Mouse (Mus musculus) frontal cortex, postnatal 36 days (tissue): Measurements from ENCODE around the gene Plekhh2.
A peak's percentile ranks its signal among the peaks of the same experiment; 100 is the strongest.

Source experiments
- DNase-seq, 2 experiments: peaks; one replicate each; pipeline ENCODE4 v3.0.0; 2022; ENCODE audit warnings: low spot score in 2 of 2

Plekhh2 gene

DNA sequence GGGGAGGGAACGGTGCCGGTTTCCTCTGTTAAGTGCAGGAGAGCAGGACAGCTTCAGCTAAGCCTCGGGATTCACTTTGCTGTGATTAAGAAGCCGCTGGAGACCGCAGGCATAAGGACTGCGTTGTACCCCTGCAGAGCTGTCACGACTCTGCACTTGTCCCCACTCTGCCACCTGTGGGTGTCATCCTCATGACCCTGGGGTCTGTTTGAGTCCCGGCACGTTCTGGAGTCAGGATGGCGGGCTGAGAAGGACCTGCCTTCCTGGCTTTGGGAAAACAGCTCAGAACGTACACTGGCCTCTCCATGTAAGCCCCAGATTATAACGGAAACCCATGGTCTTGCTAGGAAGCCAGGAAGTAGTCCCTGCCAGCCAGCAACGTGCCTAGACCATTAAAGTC is 95.3 kb downstream of the Plekhh2 start:
- DNase-seq = no peak

DNA sequence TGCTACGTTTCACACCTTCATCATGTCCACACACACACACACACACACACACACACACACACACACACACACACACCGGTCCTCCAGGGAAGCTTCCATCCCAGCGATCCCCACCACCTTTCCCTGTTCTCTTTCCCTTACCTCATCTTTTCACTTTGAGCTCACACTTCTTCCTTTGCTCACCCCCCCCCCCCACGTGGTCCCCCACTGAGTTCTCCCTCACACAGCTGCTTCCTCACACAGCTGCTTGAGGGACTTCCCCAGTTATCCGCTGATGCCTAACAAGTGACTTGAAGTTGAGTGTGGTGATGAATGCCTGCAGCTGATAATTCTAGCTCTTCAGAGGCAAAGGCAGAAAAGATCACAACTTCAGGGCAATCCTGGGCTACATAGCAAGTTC is 95.9 kb downstream of the Plekhh2 start:
- no peak for DNase-seq

DNA sequence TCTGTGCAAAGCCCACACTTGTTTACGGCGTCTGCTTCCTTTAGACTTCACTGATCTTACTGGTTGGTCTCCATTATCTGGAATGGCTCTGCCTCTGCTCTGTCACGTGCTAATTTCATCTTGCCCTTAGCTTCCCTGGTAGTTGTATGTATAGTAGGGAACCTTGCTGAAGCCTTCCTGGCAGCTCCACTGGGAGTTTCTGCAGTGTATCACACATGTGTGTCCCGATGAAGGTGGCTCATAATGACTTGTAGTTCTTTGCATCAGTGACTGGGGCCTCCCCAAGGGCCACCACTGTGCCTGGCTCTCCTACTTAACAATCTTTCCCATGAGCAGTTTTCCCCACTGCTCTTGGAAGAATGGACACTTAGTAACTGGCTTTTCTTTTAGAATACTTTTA is 96.9 kb downstream of the Plekhh2 start:
- no peak for DNase-seq

DNA sequence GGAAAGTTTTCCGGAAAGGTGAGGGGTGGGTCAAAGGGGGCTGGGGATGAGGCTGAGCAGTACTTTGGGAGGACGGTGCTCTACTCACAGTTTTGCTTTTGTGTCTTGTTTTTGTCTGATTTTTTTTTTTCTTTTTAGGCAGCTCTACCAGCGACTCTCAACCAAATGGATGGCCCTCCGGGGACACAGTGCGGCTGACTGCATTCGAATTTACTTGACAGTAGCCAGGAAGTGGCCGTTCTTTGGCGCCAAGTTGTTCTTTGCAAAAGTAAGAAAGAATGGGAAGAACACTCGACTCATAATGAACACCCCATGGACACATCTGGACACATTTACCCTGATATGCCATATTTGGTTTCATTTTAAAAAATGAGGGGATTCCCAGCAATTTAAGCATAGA is 99.8 kb downstream of the Plekhh2 start:
- no peak for DNase-seq

DNA sequence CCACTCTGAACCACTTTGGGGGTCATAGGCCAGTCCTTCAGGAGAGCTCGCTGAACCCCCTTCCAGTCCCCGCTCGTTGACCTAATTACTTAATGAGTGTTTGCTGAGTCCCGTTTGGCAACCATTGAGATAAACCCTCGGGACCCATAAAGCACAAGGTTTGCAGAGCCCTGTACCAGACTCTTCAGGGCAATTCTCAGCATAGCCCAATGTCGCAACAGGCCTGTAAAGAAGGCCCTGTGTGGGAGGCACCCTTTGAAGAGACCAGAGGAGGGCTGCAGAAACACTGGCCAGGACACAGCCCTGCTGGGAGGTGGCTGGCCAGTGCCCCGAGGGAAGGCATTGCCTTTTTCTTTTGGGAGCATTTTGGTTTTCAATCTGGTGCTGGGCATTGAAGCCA is 100.3 kb downstream of the Plekhh2 start:
- no peak for DNase-seq

DNA sequence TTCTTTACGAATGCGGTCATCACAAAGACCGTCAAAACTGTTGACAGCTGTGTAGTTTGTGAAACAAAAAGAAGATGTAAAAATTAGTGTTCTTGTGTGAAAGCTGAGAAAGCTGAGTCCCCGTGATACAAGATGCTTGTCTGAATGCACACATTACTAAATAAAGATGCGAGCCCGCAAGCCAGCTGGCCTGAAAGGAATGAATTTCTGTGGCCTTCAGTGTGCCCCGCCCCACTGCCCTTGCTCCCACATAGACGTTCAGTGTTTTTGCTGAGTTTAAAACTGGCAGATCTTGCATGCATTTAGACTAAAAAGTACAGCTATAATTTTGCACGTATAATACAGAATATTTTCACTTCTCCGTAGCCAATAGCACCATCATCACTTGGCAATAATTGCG is 104.1 kb downstream of the Plekhh2 start:
- no peak for DNase-seq

DNA sequence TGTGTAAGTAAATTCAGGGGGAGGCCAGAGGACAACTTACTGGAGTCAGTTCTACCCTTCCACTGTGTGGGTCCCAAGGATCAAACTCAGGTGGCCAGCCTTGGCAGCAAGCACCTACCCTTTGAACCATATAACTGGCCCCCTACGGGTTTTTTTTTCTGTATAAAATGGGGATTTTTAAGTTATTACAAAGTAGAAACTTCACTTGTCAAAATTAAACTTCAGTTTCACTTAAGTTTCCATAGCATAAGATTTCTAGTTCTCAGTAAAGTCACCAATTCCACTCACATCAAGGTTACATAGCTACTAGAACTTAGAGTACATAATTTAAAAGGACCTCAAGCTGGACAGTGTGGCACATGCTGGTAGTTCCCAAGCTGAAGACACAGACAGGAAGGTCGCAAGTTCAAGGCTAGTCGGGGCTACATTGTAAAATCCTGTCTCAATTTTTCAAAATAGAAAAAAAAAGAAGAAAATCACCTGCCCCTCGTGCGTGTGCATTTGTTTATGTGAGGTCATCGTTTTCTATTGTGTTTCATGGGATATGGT is 104.9 kb downstream of the Plekhh2 start:
- DNase-seq = no peak

DNA sequence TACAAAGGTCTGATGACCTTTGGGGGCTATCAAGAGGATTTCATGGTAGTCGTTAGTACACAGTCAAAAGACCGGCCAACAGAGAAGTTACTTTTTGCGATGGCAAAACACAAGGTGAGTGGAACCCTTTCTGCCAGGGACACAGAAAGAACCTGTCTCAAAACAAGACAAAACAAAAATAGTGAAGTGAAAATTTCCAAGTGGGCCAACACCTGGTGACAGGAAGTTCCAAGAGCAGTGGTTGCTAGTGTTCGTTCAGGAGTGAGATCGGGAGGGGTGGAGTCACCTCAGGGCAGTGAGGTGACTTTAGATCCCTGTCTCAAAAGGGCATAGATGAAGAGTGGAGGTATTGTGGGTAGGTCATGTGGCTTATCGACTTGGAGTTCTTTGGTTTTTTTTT is 106.3 kb downstream of the Plekhh2 start:
- no peak for DNase-seq

DNA sequence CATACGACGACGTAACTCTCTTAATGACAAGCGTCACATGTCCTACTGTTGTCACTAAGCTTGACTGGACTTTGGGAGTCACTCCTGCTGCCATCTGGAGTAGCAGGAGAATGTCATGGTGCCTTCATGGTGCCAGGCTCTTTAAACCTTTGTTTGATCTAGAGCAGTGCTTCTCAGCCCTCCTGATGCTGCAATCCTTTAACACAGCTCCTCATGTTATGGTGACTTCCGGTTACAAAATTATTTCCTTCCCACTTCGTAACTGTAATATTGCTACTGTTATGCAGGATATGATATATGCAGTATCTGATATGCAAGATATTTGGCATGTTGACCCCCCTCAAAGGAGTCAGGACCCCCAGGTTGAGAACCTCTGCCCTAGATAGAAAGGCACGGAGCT is 107.4 kb downstream of the Plekhh2 start:
- no peak for DNase-seq

DNA sequence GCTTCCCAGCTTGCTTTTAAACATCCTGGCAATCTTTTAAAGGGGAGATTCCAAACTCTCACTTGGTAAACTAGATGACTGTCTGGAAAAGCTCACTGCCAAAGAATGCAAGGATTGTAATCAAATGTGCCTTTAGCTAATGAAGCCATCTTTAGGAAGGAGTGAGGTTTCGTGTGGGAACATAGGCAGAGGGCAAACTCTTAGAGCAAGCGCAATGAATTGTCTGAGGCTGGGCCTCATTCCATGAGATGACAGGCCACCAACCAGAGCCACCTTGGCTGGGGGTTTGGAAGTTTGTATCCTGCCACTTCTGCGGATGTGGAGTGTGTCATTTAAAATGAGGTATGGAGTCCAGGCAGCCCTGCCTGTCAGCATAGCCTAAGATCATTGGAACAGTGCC is 108.4 kb downstream of the Plekhh2 start:
- DNase-seq = no peak

DNA sequence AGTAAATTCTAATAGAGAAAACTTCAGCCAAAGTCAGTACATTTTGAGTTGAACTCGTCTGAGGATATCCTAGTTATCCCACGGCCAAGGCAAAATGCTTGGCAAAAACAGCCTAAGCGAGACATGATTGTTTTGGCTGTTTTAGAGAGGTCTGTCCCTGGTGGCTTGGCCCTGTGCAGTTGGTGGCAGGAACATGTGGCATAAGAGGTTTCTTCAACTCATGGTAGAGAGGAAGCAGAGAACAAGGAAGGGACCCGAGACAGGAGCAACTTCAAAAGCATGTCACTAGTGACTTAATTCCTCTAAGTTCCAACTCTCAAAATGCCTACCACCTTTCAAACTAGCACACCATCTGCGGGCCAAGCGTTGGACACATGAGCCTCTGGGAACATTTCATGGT is 108.9 kb downstream of the Plekhh2 start:
- DNase-seq = no peak

DNA sequence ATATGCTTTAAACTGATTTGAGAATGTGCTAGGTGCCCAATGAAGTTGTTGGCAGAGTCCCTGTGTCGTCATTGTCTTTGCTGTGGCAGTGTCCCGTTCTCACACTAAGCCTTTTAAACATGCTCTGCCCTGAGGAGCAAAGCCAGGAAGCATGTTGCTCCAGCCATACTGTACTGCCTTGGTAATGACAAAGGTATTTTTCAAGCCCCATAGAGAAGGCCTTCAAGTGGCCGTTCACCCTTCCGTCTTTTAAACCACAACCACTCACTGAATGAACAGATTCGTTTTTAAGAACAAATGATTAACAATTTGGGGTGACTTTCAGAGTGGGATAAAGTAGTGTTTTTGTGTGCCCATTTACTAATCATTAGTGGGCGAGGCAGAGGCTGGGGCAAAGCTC is 109.5 kb downstream of the Plekhh2 start:
- no peak for DNase-seq

DNA sequence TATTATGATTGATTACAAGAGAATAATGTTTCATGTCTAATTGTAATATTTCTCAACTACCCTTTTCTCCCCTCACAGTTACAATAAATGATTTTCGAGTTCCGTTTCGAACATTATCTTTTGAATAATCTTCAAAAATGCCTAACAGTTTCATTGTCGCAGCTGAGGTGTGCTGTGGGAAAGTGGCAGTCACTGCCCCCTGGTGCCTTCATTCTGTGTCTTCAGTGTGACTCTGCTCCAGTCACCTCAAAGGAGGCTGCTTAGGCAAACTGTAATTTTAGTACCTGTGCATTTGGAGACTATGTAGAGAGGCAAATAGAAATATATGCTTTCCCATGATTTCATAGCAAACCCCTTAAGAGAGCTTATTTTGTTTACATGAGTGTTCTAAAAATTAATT is 110.3 kb downstream of the Plekhh2 start:
- no peak for DNase-seq

DNA sequence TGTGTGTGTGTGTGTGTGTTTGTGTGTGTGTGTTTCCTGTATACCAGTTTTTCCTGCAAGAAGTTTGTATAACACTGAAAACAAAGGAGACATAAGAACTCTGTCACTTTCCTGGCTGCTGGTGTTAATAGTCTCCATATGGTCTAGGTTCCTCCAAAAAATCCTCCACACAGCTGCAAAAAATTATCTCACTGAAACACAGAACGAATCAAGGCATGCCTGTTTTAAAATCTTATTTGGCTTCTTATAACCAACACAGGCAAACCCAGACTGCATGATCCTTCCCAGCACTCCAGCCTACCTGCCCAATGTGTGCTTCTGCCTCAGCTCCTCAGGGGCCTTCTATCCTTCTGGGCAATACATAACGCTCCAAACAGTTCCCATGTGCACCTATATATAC is 111.2 kb downstream of the Plekhh2 start:
- no peak for DNase-seq

DNA sequence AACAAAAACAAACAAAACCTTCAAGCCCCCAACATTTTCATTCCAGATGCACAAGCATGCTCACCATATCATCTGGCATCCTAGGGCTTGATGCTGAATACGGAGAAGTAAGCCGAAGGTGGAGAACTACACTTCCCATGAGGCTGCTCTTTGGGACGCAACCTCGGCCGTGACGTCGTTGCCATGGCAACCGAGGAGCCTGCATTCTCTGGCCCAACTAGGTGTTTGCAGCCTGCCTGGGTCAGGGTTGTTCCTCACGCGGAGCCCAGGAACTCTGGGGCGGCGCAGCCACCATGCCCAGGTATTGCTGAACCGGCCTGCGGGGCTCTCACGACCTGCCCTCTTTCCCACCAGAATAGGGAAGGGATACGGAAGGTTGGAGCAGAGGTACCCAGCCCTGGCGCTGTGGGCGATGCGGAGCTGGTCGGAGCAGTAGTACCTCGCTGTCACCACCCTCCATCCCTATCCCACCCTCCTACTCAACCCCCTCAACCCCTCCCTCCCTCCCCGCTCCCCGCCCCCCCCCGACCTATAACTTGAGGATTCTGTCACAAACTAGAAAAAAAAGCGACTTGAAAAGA is 114.7 kb downstream of the Plekhh2 start, which contains the start of gene Dync2li1:
Gene Dync2li1 (plus strand): TSS at position 221 of the 581 bp plus-strand sequence.
- peak; percentile 89 to 95 for DNase-seq

DNA sequence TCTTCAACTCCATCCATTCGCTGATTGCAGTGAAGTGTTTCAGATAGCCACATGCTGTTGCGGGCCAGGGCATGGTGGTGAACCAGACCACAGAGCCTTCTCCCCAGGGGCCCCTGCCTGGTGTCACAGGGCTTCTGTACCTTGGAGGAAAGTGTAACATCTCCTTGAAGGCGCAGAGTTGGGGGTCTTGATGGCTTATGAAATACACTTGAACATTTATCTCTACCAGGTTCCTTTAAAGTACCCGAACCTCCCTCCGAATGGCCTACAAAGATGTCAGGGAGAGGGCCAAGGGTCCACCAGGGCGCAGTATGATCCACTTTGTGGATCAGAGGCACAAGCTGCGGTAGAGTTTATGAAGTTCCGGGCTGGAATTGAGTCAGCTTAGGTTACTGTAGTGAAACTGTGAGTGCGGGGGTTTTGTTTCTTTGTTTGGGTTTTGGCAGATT is 115.2 kb downstream of the Plekhh2 start:
- peak in 1 of 2 experiments; percentile 23 for DNase-seq

DNA sequence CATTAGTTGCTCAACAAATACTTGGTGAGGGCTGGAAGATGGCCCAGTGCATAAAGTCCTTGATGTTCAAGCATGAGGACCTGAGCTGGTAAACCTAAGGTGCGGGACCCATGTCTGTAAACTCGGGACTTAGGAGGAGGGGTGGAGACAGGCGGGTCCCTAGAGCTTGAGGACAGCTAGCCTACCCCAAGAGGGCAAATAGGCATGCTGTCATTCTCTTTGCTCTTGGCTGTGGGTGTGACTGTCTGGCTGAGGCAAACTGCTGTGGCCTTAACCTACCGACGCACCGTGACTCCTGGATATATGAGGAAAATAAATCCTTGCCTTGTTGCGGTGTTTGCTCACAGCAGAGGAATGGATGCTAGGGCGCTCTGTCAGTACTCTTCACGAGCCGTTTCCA is 116.0 kb downstream of the Plekhh2 start:
- DNase-seq = no peak

DNA sequence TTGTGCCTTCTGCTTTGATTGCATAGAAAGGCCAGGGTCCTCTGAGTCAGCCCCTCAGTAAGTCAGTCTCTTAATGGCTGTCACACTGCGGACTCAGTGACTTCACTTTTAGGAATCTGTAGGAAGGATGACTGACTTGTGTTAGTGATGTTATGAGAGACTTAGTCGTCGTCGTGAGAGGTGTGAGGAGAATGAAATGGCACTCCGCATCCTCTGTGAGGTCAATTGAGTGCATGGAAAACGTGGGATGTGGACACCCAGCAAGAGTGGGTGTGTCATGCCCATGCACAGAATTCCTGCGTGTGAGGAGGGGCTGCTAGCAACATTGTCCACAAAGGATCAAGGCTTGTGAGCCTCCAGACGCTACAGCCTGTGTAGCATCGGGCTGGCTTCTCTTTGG is 116.9 kb downstream of the Plekhh2 start:
- no peak for DNase-seq

DNA sequence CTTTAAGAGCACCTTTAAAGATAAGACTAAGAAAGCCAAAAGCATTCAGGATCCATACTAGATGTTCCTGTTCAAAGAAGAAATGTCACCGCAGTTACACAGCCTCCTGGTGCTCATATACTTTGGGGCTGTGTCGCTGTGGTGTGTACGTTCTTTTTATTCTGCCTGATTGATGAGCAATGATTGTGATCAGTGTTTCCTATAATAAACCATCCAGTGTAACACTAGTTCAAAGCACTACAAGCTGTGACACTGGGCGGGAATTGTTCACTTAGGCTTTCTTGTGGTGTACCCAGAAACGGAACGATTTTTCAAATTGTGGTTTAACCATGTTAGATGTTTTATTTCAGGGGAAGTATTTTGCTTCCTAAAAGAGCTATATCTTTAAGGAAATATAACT is 120.1 kb downstream of the Plekhh2 start:
- no peak for DNase-seq

DNA sequence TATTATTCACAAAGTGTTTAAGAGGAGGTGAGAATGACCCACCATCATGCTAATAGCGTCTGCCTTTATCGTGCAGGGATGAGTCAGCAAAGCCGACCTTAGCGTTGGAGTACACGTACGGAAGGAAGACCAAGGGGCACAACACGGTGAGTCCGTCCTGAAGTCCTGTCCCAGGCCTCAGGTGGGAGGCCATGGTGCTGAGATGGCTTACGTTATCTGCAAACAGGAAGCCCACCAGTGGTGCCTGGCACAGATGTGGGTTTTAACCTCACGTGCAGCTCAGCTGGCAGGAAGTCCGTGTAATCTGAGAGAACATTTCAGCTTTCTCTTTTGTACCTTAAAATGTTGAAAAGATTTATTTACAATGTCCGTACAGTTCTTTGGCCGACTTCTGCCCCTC is 121.7 kb downstream of the Plekhh2 start:
- DNase-seq = no peak

DNA sequence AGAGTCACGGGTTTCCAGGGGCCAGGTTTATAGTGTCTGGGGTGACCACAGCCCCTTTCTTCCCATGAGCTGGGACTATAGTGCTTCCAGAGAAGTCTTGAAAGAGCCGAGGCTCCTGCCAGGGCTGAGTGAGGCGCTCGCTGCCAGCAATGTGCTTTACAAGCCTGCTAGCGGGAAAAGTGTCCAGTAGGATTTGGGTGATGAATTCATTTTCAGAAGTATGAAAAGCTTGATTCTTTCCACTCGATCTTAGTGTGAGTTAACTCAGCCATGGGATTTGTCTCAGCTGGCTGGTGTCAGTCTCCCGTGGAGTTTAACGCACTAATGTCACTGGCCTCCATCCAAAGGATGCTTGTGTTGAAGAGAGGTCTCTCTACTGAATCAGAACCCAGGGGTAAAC is 124.6 kb downstream of the Plekhh2 start:
- no peak for DNase-seq

DNA sequence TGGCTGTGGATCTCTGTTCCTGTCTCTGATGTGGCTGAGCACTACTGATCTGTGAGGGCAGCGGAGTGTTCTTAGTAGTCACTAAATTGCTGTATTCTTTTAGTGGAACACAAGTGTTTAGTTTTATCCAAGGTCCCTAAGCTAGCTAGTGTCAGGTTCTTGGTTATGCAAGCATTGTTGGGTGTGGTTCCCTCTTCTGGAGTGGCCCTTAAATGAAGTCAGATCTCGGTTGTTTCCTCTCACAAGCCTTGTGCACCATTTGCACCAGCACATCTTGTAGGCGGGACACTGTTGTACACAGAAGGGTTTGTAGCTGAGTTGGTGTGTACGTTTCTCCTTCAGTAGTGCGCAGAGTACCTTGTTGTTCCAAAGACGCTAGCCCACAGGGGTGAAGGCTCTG is 126.3 kb downstream of the Plekhh2 start:
- no peak for DNase-seq

DNA sequence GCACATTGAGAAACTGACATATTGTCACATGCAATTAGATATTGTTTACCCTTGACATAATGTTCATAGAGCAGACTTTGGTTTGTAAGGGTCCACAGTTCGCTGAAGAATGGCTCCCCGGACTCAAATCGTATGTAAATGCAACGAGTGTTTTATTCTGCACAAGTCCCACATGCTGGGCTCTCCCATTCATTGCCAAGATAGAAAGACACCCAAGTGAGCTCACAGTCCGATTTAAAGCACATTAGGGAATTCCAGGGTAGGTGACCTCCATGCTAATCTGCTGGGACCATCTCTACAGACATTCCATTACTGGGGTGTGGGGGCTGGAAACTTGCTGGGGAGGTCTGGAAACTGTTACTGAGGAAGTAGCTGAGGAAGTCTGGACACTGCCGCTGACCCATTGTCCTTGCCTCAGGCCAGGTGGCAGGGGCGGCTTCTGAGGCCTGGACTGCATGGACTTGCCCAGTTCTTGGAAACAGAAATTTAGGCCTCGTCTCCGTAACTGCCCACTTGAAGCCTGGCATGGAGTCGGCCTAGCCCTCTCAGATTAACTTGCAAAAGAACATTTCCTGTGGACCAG is 128.2 kb downstream of the Plekhh2 start:
- DNase-seq = no peak

DNA sequence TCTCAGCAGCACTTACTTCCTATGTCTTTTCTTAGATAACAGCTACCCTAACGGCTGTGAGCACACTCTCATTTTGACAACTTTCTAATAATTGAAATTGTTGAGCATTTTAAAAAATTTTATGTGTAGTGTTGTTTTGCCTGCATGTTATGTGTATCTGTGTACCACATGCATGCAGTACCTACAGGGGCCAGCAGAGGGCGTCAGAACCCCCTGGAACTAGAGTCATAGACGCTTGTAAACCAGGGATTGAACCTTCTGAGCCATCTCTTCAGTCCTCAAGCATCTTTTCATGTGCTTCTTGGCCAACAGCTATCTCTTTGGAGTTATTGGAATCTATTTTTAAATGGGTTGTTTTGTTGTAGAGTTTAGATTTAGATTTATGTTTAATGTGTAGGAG is 130.2 kb downstream of the Plekhh2 start:
- peak; percentile 38 to 62 for DNase-seq
